Mouse (Mus musculus) brown adipose tissue, adult 24 weeks (tissue): ENCODE results near the gene Tbrg4. TPM values are rescaled to one million over a fixed set of nuclear protein-coding genes. Genes with fewer than 3 reads are reported as not detected.

Experiments
- H3K27ac ChIP-seq: fragments of 200-500 bp; replicated peaks from 2 replicates; pipeline ENCODE4 v1.5.1; 2012; ENCODE audit warnings: low read depth, mild to moderate bottlenecking, low read length
- H3K4me1 ChIP-seq: fragments of 200-500 bp; 2 replicates; pipeline ENCODE4 v1.6.1; 2012; ENCODE audit warnings: low read length, mixed read lengths; ENCODE audit not compliant: control insufficient read depth, insufficient read depth, insufficient read length
- H3K4me3 ChIP-seq: fragments of 200-500 bp; 2 replicates; pipeline ENCODE4 v1.5.1; 2012; ENCODE audit warnings: low read depth, mild to moderate bottlenecking, low read length, moderate library complexity; ENCODE audit not compliant: insufficient read depth
- polyA plus RNA-seq: library from polyadenylated mRNA; stranded (reverse); fragments of >200 nt; gene quantifications from 2 replicates; pipeline ENCODE4 v1.2.4, GENCODE M21; 2012; ENCODE audit not compliant: missing spikeins, insufficient read depth, insufficient read length

Gene Tbrg4
- polyA plus RNA-seq, 1 experiment, result 57.7 TPM

DNA sequence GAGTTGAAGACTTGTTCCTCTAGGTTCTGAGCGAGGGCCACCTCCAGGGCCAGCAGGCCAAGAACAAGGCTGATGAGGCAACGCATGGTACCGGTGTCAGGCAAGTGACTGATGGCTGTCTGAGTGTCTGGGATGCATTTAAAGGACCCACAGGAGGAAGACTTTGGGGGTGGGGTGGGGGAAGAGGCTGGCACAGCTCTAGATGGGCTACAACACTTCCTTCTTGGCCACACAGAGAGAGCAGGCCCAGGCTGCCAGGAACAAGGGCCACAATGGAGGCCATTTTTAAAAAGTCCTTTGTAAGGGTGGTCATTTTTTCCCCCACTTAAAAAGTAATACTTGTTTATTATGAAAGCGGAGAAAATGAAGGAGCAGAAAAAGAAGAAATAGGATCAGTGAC is 12.7 kb upstream of the Tbrg4 start, which contains the start of gene Wap:
TSS of gene Wap (minus strand) at position 101 of the 400 bp plus-strand sequence.
- Histone ChIP-seq H3K4me1 (no peaks in the 10 kb centered on the region), H3K27ac (no peak within 1 kb of the TSS), H3K4me3 (no peak within 1 kb of the TSS)

DNA sequence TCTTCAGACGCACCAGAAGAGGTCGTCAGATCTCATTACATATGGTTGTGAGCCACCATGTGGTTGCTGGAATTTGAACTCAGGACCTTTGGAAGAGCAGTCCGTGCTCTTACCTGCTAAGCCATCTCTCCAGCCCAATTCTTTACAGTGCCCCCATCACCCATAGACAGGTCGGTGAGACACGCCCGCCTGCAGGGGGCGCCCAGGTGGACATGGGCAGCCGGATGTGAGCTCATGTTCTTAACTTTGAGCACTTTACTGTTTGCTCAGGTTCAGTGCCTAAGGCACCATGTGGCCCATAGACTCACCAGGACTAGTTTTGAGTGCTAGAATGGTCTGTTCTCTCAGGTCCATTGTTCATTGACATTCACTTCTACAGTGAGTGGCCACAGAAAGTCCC is 10.3 kb upstream of the Tbrg4 start:
- H3K4me3 ChIP-seq, result no peak overlapping the region
- H3K27ac ChIP-seq, result no peak overlapping the region
- no peaks in the 10 kb centered on the region for H3K4me1 ChIP-seq

DNA sequence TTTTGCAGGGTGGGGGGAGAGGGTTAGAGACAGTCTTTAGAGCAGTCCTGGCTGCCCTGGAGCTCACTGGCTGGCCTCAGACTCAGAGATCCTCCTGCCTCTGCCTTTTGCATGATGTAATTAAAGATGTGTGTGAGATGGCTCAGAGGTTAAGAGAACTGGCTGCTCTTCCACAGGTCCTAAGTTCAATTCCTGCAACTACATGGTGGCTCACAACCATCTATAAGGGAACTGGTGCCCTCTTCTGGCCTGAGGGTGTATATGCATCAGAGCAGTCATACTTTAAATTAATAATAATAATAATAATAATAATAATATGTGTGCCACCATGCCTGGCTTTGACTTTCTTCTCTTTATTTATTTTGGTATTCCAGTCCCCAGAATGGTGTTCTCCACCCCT is 3.8 kb upstream of the Tbrg4 start:
- no peak overlapping the region for H3K27ac ChIP-seq
- no peak overlapping the region for H3K4me3 ChIP-seq

DNA sequence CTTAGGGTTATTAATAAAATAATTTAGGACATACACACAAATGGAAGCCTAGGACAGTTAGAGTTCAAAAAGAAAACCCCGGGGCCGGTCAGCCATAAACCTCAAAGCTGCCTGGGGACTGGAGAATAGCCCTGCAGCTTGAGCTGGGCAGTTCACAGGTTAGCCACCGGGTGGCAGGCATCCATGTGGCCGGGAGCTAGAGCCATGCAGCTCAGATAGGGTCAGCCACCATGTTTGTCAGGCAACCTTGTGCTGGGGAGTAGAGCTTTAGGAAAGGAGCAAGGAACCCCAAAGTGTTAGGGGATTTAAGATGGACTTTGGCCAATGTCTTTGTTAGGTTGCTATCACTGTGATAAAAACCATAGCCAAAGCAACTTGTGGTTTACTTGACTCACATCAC is 2.7 kb upstream of the Tbrg4 start:
- Histone ChIP-seq H3K27ac (no peak overlapping the region), H3K4me1 (peaks cover 11% of the 10 kb centered on the region)

More for the DNA sequence above, 3.8 kb upstream of the Tbrg4 start:
- peaks cover 7% of the 10 kb centered on the region; the same call in 1 of the 2 replicates for H3K4me1 ChIP-seq

DNA sequence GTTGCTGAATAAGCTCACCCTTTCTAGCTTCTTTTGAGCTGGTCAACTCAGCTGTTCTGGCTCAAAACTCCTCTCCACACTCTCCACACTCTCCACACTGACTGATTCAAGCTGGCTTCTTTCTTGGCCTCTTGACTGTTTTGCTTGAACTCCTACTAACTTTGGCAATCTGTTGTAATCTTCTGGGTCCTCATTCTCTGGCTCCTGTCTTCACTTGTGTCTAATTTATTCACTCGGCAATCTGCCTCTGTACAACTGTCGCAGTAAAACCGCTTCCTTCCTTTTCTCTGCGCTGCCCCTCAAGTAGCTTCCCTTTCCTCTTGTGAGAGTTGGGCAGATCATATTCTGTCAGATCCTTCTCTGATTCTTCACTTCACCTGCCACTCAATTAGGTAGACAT is 1.9 kb upstream of the Tbrg4 start:
- H3K4me1 ChIP-seq, result peaks cover 11% of the 10 kb centered on the region
- no peak overlapping the region for H3K4me3 ChIP-seq
- H3K27ac ChIP-seq, result peak overlapping the region; percentile 37

More for the DNA sequence above, 2.7 kb upstream of the Tbrg4 start:
- no peak overlapping the region for H3K4me3 ChIP-seq

DNA sequence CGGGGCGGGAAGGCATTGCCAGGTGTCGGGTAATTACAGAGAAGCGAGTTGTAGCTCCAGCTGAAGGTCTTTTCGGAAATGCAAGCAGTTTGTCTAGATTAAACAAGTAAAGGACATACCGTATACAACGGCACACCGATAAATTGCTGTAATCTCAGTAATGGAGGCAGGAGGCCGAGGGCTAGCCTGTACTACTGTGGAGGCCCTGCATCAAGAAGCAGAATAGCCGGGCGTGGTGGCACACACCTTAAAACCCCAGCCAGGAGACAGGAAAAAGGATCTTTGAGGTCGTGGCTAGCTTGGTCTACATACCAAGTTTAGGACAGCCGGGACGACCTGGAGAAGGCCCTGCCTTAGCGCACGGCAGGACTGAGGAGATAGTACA is 513 bp upstream of the Tbrg4 start:
- Histone ChIP-seq H3K27ac (peak overlapping the region; percentile 99), H3K4me3 (peak overlapping the region; percentile 91), H3K4me1 (peaks cover 11% of the 10 kb centered on the region)

DNA sequence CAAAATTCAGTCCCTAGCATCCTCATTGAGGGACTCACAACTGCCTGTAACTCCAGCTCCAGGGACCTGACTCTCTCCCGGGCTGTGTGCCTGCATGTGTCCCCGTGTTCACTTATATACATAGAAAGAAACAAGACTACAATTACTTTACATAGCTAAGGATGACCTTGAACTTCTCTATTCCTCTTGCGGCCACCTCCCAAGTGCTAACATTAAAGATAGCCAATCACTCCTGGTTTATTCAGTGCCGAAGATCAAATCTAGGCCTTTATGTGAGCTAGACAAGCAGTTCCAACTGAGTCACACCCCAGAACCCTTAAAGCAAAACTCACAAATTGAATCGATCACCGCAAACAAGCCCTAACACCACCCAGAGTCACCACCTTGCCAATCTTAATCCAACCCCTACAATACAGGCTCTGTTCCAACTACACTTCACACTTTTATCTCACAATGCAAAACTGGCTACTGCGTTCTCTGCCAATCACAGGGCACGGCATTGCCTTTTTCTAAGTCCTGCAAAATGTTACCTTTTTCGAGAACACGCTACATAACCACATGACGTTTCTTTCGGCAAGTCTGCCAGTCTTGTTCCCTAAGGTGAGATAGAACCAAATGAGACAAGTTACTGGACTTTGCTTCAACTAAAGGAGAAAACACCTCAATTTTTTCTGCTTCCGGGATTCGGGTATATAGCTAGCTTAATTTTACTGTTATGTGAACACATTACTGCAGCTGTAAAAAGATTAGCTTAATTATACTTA is 1.1 kb downstream of the Tbrg4 start:
- Histone ChIP-seq H3K4me3 (peak overlapping the region; percentile 91), H3K4me1 (peaks cover 11% of the 10 kb centered on the region), H3K27ac (peak overlapping the region; percentile 31; the same call in 1 of the 2 replicates)

DNA sequence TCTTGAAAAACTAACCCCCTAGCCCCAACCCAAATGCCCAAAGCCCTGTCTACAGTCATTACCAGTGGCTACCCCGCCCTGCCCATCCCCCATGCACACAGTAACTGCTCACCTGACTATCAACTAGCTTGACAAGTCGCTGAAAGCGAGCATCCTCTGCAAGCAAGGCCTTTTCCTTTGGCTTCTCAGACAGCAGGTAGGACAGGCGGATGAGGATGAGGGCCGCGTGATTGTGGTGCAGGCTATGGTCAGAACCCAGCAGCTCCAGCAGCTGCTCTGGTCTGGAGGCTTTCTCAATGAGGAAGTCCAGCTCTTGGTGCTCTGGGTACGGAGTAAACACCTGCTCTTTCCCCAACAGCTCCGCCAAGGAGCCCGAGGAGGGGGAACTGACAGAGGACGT is 2.2 kb downstream of the Tbrg4 start:
- Histone ChIP-seq H3K27ac (no peak overlapping the region), H3K4me3 (no peak overlapping the region), H3K4me1 (peaks cover 11% of the 10 kb centered on the region)

DNA sequence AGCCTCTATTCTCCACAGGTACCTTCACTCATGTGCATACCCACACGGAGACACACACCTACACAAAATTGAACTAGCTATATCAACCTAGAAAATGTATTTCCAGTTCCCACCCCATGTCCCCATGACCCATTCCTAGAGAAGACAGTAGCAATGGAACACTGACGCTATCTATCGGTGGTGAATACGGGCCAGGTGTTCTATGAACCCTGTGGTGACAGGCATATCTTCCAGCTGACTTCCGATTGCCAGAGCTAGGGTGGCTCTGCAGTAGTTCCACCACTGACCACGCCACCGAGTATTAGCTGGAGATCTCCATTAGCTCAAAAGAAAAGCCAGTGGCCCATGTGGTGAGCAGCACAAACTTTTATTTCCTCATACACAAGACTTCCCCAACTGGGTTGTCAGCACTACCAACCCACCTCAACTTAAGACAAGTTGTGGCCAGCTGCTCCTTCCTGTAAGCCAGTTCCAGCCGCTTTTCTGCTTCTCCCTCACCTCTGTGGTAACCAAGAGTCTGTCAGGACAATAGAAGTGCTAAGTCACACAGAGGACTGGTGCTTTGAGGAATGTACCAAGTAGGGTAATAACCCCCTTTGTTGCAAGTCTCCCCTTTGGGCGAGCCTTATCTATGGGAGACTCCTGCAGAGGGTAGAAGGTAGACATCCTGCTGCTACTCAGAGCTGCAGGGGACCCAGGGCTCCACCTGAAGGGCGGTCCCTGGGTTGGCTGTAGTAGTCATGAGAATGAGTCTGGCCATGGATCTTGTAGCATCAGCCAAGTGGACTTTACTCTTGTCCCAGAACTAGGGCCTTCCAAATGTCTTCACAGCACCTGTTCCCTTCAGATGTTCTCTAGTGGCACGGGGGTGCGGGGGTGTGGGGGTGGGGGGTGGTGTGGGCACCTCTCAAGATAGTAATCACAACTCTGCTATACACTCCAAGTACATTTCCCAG is 10.3 kb downstream of the Tbrg4 start:
- Histone ChIP-seq H3K4me3 (no peak overlapping the region), H3K27ac (no peak overlapping the region), H3K4me1 (no peaks in the 10 kb centered on the region)

DNA sequence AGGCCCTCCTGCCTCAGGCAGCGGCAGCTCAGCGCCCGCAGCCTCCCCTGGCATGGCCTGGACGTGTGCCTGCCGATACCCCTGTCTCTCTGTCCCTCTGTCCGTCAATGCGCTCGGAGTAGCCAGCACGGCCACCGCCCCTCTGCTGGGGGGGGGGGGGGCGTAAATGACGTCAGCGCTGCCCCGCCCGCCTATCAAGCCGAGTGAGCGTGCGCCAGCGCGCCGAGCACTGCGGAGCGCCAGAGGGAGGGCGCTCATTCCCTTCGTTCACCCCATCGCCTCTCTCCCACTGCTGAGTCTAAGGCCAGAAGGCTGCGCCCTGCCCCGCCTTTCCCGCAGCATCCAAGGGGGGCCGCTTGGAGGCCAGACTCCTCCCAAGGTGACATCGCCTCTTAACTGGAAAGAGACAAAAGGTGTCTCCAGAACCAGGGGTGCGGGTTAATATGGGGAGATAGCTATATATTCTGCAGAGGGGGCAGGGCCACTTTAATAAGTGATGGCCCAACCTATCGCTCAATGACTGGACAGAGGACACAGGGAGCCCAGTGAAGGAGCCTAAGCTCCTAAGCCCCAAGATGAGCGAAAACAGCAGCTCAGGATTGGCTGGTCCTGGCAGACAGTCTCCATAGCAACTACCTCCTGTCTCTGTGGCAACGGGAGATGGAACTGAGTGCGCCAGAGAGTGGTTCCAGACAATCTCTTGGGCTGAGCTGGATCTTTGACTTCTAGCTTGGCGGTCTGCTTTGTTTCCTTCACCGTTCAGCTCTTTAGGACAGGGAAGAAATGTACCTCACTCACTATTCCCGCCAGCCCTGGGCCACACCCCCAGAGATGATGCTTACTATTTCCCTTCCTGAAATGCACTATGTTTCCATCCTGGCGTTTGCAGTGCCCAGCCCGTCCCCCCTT is 20.1 kb downstream of the Tbrg4 start, which contains the start of gene Nacad:
TSS of gene Nacad (minus strand) at position 563 of the 909 bp plus-strand sequence.
- H3K4me3 ChIP-seq, result peak within 1 kb of the TSS; percentile 33
- no peak within 1 kb of the TSS for H3K27ac ChIP-seq
- no peaks in the 10 kb centered on the region; the same call in 1 of the 2 replicates for H3K4me1 ChIP-seq

DNA sequence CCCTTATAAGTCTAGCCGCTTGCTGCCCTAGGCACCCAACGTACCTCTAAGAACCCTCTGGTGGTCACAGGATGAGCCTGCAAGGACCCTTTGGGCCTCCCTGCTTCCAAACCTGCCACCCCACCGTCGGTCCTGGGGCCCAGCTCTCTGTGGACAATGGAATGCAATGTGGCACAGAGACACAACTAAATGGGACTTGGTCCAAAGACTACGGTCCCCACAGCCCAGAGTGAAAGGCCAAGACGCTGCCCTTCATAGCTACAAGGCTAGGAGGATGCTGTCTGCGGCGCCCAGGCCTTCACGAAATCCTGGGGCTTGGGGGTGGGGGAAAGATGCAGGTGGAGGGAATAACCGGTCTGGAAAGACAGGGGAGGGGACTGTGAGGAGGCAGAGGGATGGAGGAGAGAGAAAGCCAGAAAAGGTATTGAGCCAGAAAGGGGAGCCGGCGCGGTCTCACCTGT is 20.8 kb downstream of the Tbrg4 start:
- no peak overlapping the region for H3K27ac ChIP-seq
- H3K4me3 ChIP-seq, result peak overlapping the region; percentile 33
- no peaks in the 10 kb centered on the region; the same call in 1 of the 2 replicates for H3K4me1 ChIP-seq

DNA sequence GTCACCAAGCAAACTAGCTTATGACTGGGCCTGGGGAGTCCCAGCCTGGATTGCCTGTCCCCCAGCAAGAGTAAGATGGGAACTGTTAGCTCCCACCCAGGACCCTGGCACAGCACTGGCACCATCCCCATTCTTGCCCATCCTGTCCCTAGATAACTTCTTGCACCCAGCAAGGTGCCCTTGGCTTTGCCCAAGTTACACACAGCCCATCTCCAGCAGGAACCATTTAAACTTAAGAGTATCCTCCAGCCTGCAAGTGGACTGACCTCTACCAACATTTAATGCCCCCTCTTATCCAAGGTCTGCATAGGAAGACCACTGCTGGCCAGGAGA is 21.3 kb downstream of the Tbrg4 start:
- Histone ChIP-seq H3K27ac (no peak overlapping the region), H3K4me1 (no peaks in the 10 kb centered on the region; the same call in 1 of the 2 replicates), H3K4me3 (no peak overlapping the region)

DNA sequence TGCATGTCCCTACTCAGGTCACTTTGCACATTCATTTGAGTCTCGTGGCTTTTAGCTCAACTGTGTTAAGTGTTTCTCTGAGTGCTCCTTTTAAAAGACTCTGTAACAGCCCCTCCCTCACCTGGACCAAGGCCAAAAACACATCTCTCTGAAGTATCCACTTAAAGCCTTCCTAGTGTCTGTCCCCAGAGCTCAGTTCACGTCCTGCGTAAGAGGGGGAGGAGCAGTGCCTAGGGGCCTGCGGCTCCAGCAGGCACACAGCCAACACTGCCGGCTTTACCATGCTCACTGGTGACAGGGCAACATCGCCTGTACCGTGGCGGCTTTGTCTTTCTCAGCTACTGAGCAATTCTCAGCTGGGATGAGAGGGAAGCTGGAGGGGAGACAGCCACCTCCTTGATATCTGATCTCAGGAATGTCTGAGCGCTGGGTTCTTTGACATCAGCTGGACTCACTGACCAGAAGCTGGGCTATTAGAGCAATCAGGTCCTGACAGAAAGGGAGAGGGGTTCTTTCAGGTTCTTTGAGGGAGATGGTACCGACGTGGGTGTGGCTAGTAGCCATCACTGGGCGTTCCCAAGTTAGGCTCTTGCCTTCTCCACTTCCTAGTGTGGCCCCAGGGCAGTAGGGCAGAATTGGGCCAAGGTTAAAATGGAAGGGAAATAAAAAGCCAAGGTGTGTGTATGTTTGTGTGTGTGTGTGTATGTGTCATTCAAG is 21.8 kb downstream of the Tbrg4 start:
- H3K27ac ChIP-seq, result no peak overlapping the region

DNA sequence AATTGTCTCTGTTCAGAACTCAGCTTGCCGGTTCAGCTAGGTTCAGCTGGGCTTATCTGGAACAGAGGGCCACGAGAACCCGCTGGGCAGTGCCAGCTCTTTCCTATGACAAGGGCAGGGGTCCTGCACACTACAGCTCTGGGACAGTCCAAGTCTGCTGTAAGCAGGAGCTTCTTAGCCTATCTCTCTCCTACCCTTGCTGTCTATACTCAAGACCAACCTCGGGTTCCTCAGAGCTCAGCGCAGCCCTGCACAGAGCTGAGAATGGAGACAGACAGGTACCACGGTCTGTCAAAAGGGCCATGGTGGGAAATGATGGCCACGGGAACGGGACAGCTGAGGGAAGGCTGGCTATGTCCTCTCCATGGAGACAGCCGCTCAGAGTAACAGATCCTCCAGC is 22.6 kb downstream of the Tbrg4 start:
- Histone ChIP-seq H3K4me3 (no peak overlapping the region), H3K27ac (no peak overlapping the region), H3K4me1 (no peaks in the 10 kb centered on the region; the same call in 1 of the 2 replicates)

More for the DNA sequence above, 21.8 kb downstream of the Tbrg4 start:
- no peaks in the 10 kb centered on the region; the same call in 1 of the 2 replicates for H3K4me1 ChIP-seq
- H3K4me3 ChIP-seq, result no peak overlapping the region; the same call in 1 of the 2 replicates
